Mouse (Mus musculus) midbrain, embryonic 16.5 days (tissue): ENCODE measurements around the gene Rab11fip4. TPM values are rescaled to one million over a fixed set of nuclear protein-coding genes. Genes with fewer than 3 reads are reported as not detected.

ENCODE experiments used
- ATAC-seq: fragments of 200-750 bp; cut with Nextera tagmentation; 2 replicates; pipeline ENCODE4 v1.8.0; 2017; ENCODE audit warnings: moderate TSS enrichment
- H3K27ac ChIP-seq: fragments of 300-500 bp; sonication (generic); 2 replicates; pipeline ENCODE4 v1.5.1; 2014; ENCODE audit warnings: mild to moderate bottlenecking, low read length, mixed read lengths
- H3K27me3 ChIP-seq: fragments of 300-500 bp; sonication (generic); 2 replicates; pipeline ENCODE4 v1.6.1; 2014; ENCODE audit warnings: low read depth, low read length, mixed read lengths; ENCODE audit not compliant: control insufficient read depth, insufficient read depth
- H3K36me3 ChIP-seq: fragments of 300-500 bp; sonication (generic); 2 replicates; pipeline ENCODE4 v1.6.1; 2014; ENCODE audit warnings: mild to moderate bottlenecking, low read length, moderate library complexity, mixed read lengths; ENCODE audit not compliant: control insufficient read depth, insufficient read depth
- H3K4me1 ChIP-seq: fragments of 300-500 bp; sonication (generic); 2 replicates; pipeline ENCODE4 v1.6.1; 2014; ENCODE audit warnings: mild to moderate bottlenecking, low read length, mixed read lengths; ENCODE audit not compliant: control insufficient read depth, insufficient read depth
- H3K4me2 ChIP-seq: fragments of 300-500 bp; sonication (generic); 2 replicates; pipeline ENCODE4 v1.6.1; 2014; ENCODE audit warnings: mild to moderate bottlenecking, low read length, mixed read lengths
- H3K4me3 ChIP-seq: fragments of 300-500 bp; sonication (generic); 2 replicates; pipeline ENCODE4 v1.5.1; 2014; ENCODE audit warnings: low read depth, mild to moderate bottlenecking, low read length, moderate library complexity, mixed read lengths
- H3K9ac ChIP-seq: fragments of 300-500 bp; sonication (generic); 2 replicates; pipeline ENCODE4 v1.6.1; 2014; ENCODE audit warnings: low read depth, low read length, mixed read lengths
- H3K9me3 ChIP-seq: fragments of 300-500 bp; sonication (generic); replicated peaks from 2 replicates; pipeline ENCODE4 v1.6.1; 2014; ENCODE audit warnings: mild to moderate bottlenecking, low read length, mixed read lengths; ENCODE audit not compliant: control insufficient read depth, poor library complexity, severe bottlenecking
- WGBS: fragments of 180-500 bp; shearing (Covaris S2); extraction: QIAGEN DNeasy Blood & Tissue Kit; methylation state at CpG from one replicate; pipeline ENCODE4 v1.1.7; 2014; 5-methylcytosine and 5-hydroxymethylcytosine counted together
- polyA plus RNA-seq: library from polyadenylated mRNA; unstranded; fragments of >200 nt; fragmentation: Nextera tagmentation; extraction: Ambion mirVana; gene quantifications from 2 replicates; pipeline ENCODE4 v1.2.1, GENCODE M21; 2015

The Rab11fip4 gene
- polyA plus RNA-seq, 1 experiment from 2014 or later = 29.4 TPM

GRCm38 (mm10) chr11:79675994-79676393, 85.0 kb downstream of the Rab11fip4 start:
- no peak for ATAC-seq
- Histone ChIP-seq H3K4me1 (peaks cover 13% of the 10 kb centered on the region), H3K4me2 (no peak overlapping the region), H3K27me3 (no peaks in the 10 kb centered on the region), H3K36me3 (no peaks in the 10 kb centered on the region), H3K4me3 (no peak overlapping the region), H3K9me3 (no peaks in the 10 kb centered on the region), H3K9ac (no peak overlapping the region), H3K27ac (no peak overlapping the region)
- 73% methylated on average over 6 of the region's 6 CpGs for WGBS

DNA sequence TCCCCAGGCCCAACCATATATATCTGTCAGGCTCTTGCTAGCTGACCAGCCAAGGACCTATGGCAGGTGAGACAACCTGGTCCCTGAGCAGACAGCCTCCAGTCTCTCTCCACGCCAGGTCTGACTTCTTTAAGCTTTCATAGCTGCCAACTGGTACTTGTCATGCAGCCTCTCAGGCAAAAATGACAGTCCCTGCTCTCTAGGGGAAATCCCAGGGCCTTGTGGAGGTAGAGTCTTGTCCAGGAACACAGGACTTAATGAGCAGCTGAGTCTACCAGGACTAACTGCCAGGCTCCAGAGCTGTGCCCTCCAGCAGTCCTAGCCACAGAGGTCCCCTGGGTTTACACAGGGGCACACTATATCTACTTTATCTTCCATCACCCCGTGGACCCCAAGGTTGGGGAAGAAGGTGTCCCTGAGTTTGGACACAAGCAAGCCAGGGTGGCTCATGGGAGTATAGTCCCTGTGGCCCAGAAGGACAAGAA, 85.5 kb downstream of the Rab11fip4 start:
- Histone ChIP-seq H3K27ac (no peak overlapping the region), H3K9me3 (no peaks in the 10 kb centered on the region), H3K4me3 (no peak overlapping the region), H3K4me2 (no peak overlapping the region), H3K9ac (no peak overlapping the region), H3K36me3 (no peaks in the 10 kb centered on the region), H3K4me1 (peaks cover 13% of the 10 kb centered on the region), H3K27me3 (no peaks in the 10 kb centered on the region)
- WGBS = 81% methylated on average over 2 of the region's 2 CpGs
- no peak for ATAC-seq

- Histone ChIP-seq H3K27ac (no peak overlapping the region), H3K4me2 (no peak overlapping the region), H3K27me3 (no peaks in the 10 kb centered on the region), H3K9ac (no peak overlapping the region), H3K4me1 (peaks cover 13% of the 10 kb centered on the region), H3K9me3 (no peaks in the 10 kb centered on the region), H3K36me3 (no peaks in the 10 kb centered on the region), H3K4me3 (no peak overlapping the region)
- no peak for ATAC-seq
- WGBS = 84% methylated on average over 9 of the region's 9 CpGs
Observed at GRCm38 (mm10) chr11:79677402-79677801, 86.4 kb downstream of the Rab11fip4 start.

- peaks cover 13% of the 10 kb centered on the region for H3K4me1 ChIP-seq
- no peak overlapping the region for H3K27ac ChIP-seq
- no peaks in the 10 kb centered on the region; the same call in 1 of the 2 replicates for H3K36me3 ChIP-seq
- no peaks in the 10 kb centered on the region for H3K27me3 ChIP-seq
- H3K4me2 ChIP-seq = no peak overlapping the region
- H3K4me3 ChIP-seq = no peak overlapping the region
- no peak overlapping the region for H3K9ac ChIP-seq
- ATAC-seq = no peak
- no peaks in the 10 kb centered on the region for H3K9me3 ChIP-seq
- 91% methylated on average over 20 of the region's 20 CpGs for WGBS
Observed at GRCm38 (mm10) chr11:79678363-79679153, 87.5 kb downstream of the Rab11fip4 start.

DNA sequence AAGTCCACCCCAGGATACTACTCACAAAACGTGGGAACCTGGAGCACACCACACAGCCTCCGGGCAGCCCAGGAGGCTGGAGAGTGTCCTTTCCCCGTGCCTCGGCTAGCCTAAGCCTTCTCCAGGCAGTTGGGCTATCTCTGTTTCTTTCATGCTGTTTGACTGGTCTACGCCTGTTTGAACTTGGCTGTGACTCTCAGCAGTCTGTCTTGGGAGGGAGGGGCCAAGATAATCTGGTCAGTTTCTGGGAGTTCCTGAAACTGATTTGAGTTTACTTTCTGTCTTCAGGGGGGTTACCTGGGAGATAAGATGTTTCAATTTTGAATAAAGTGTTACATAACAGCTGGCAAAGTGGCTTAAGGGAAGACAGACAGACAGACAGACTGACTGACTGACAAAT, 88.9 kb downstream of the Rab11fip4 start:
- H3K9me3 ChIP-seq = no peaks in the 10 kb centered on the region
- ATAC-seq = no peak
- no peak overlapping the region for H3K4me2 ChIP-seq
- H3K27ac ChIP-seq = no peak overlapping the region
- H3K4me1 ChIP-seq = peaks cover 8% of the 10 kb centered on the region
- no peak overlapping the region for H3K9ac ChIP-seq
- 80% methylated on average over 5 of the region's 5 CpGs for WGBS
- H3K4me3 ChIP-seq = no peak overlapping the region
- no peaks in the 10 kb centered on the region for H3K27me3 ChIP-seq
- peaks cover 5% of the 10 kb centered on the region for H3K36me3 ChIP-seq

GRCm38 (mm10) chr11:79680559-79680958, 89.5 kb downstream of the Rab11fip4 start:
- Histone ChIP-seq H3K27ac (no peak overlapping the region), H3K36me3 (peaks cover 6% of the 10 kb centered on the region), H3K9ac (no peak overlapping the region), H3K4me2 (no peak overlapping the region), H3K4me1 (peaks cover 2% of the 10 kb centered on the region; the same call in 1 of the 2 replicates), H3K9me3 (no peaks in the 10 kb centered on the region), H3K27me3 (no peaks in the 10 kb centered on the region), H3K4me3 (no peak overlapping the region)
- 91% methylated on average over 11 of the region's 11 CpGs for WGBS
- ATAC-seq = no peak

DNA sequence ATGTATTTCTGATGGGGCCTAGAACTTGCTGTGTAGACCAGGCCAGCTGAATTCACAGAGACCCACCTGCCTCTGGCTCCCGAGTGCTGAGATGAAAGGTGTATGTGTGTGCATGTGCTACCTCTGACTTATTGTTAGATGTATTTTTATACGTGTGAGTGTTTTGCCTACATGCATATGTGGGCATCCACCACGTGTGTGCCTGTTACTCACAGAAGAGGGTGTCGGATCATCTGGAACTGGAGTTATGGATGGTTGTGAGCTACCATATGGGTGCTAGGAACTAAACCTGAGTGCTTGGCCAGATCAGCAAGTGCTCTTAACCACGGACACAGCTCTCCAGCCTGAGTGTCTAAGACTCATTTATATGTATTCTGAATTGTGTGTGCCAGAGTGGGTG, 90.2 kb downstream of the Rab11fip4 start:
- Histone ChIP-seq H3K4me2 (no peak overlapping the region), H3K27ac (no peak overlapping the region), H3K4me3 (no peak overlapping the region), H3K36me3 (peaks cover 6% of the 10 kb centered on the region), H3K4me1 (no peaks in the 10 kb centered on the region; the same call in 1 of the 2 replicates), H3K9ac (no peak overlapping the region), H3K27me3 (no peaks in the 10 kb centered on the region), H3K9me3 (no peaks in the 10 kb centered on the region)
- no peak for ATAC-seq
- WGBS = 85% methylated on average over 5 of the region's 5 CpGs

DNA sequence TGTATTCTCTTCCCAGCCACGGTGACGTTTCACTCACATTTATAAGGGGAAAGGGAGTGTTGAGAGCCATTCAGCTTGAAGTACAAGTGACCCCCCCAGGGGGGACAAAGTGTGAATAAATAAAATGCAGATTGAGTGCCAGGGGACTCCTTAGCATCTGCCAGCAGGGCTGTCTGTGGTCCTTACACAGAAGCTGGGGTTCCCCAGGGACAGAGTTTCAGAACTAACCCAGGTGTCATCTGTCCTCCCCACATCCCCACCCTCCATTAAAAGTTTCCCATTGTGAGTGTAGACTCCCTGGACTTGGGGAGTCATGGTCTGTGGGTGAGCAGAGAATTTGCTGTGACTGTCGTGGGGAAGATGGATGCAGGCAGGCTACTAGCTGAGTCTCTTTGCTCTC, 90.8 kb downstream of the Rab11fip4 start:
- H3K4me1 ChIP-seq = no peaks in the 10 kb centered on the region
- WGBS = 54% methylated on average over 3 of the region's 3 CpGs
- no peak overlapping the region for H3K27ac ChIP-seq
- H3K27me3 ChIP-seq = no peaks in the 10 kb centered on the region
- peaks cover 7% of the 10 kb centered on the region for H3K36me3 ChIP-seq
- H3K4me3 ChIP-seq = no peak overlapping the region
- H3K9me3 ChIP-seq = no peaks in the 10 kb centered on the region
- no peak overlapping the region for H3K4me2 ChIP-seq
- ATAC-seq = no peak
- no peak overlapping the region for H3K9ac ChIP-seq

DNA sequence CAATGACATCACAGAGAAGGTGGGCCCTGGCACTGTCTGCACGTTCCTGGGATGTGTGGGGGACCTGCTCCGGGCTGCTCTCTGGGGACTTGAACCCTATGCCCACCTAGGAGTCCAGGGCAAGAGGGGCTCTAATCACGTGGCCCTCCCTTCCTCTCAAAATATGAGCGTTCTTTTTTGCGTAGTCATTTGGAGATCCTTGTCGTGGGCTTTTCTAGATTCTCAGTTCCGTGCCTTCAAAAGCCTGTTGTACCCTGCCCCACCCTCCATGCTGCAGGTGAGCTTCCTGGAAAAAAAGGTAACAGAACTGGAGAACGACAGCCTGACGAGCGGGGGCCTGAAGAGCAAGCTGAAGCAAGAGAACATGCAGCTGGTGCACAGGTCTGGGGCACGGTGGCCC, 94.1 kb downstream of the Rab11fip4 start:
- no peak for ATAC-seq

More for the DNA sequence above, 94.1 kb downstream of the Rab11fip4 start:
- H3K9ac ChIP-seq = no peak overlapping the region
- no peak overlapping the region for H3K4me3 ChIP-seq
- H3K36me3 ChIP-seq = peaks cover 13% of the 10 kb centered on the region
- no peak overlapping the region for H3K27ac ChIP-seq
- no peak overlapping the region for H3K4me2 ChIP-seq
- no peaks in the 10 kb centered on the region for H3K27me3 ChIP-seq
- no peaks in the 10 kb centered on the region for H3K4me1 ChIP-seq
- no peaks in the 10 kb centered on the region for H3K9me3 ChIP-seq
- 91% methylated on average over 11 of the region's 11 CpGs for WGBS
